Mouse (Mus musculus) WW6 (cell line): ENCODE data around the gene Mlxipl.

Experiments used
- DNase-seq: peaks from one replicate; pipeline ENCODE4 v3.0.0-alpha.2; 2013; ENCODE audit warnings: low read depth, low spot score

Mlxipl gene

DNA sequence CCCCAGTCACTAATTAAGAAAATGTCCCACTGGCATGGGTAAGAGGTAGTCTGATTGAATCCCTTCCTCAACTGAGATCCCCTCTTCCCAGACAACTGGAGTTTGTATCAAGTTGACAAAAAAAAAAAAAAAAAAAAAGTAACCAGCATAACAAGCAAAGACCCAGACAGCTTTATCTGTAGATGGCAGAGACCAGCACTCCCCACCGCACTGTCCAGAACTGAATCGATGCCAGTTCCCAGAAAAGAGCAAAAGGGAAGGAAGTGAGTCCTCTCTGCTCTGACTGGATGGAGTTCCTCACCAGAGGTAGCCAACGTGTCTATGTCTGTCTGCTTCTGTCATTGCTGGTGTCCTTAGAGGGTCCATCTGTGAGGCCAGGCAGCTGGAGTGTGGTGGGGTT, 55.8 kb downstream of the Mlxipl start:
- DNase-seq, result no peak

DNA sequence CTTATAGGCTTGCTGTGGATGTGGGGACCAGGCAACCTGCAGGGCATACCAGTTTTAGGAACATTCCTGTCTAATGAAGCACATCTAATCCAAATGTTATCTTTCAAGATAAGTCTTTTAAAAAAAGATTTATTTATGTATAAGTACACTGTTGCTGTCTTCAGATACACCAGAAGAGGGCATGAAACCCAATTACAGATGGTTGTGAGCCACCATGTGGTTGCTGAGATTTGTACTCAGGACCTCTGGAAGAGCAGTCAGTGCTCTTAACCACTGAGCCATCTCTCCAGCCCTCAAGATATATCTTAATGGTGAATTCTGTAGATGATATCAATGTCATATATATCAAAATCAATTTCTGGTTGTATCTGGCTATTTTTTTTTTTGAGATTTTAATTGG, 56.3 kb downstream of the Mlxipl start:
- no peak for DNase-seq

DNA sequence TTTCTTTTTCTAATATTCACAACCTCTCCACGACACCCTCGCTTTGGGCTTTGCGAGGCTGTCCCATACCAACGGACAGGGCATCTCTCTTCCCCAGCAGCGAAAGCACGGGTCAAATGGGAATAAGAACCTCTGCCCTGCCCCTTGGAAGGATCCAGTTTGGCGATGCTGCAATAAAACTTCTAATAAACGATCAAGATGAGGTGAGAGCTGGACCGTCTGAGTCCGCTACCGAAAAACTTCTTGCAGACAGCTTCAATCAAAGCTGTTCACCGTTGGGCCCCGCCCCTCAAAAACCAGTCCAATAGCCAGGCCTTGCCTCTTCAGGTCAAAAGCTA, 59.0 kb downstream of the Mlxipl start:
- DNase-seq, result no peak

DNA sequence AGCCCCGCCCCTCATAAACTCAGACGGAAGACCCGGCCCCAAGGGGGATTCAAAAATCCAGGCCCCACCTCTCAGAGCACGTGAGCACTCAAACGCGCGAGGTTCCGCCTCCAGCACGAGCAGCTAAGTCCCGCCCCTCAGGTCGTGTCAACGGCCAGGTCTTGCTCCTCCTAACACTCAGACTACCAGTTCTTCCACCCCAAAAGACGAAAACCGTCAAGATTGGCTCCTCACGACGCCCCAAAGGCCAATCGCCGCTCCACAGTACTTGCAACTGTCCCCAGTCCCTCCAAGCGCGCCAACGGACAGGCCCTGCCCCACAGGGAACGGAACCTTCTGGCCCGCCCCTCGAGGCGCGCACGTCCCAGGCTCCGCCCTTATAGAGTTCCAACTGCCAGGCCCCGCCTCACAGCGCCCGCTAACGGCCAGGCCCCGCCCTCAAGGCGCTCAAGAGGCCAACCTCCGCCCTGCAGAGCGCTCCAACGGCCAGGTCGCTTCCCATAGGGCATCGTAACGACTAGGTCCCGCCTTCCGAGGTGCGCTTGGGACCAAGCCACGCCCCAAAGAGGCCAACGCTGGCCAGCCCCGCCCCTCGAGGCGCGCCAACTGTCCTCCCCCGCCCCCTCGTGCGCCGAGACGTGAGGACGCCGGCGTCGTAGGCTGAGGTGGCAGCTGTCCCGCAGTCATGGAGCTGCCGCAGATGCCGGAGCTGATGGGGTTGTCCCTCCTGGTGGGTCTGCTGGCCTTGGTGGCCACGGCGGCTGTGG, 59.5 kb downstream of the Mlxipl start, which contains the start of gene Tbl2:
TSS of gene Tbl2 (plus strand) at position 605 of the 767 bp plus-strand sequence.
- peak; percentile 97 for DNase-seq

- DNase-seq, result no peak
These were observed 60.1 kb downstream of the Mlxipl start for GRCm38 (mm10) chr5:135149820-135150178.

GRCm38 (mm10) chr5:135156496-135156895, 66.8 kb downstream of the Mlxipl start:
- no peak for DNase-seq

DNA sequence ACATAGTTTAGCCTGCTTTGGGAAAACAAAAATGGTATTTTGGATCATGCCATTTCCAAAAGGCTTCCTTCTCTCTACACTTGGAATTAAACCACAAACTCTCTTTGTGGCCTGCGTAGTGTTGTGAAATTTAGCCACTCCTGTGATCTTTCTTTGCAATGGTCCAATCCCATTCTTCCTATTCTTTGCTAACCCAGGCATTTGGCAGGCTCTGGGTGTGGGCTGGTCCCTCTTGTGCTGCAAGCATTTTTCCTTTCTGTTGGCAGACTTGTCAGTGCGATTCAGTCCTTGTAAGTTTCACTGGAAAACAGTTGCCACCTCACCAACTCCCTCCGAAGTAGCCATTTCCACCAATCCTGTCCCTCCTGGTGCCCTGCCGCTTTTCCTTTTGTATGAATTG, 71.5 kb downstream of the Mlxipl start:
- DNase-seq, result no peak

GRCm38 (mm10) chr5:135161650-135162049, 72.0 kb downstream of the Mlxipl start:
- DNase-seq, result no peak

DNA sequence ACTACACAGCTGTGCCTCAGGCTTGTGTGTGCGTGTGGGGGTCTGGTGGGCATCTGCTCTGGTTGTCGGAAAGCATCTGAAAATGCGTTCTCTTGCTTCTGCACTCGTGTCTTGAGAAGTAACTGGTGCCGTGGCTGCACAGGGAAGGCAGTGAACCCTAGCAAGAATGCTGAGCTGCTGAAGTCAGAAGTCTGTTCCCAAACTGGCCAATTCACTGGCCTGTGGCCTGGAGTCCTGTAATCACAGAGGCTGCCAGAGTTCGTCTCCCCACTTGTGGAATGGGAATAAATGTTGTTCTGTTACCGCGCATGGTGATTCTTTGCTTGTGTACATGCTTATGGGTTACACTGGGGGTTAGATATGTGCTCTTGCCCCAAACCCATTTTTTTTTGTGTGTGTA, 72.7 kb downstream of the Mlxipl start:
- DNase-seq, result no peak

DNA sequence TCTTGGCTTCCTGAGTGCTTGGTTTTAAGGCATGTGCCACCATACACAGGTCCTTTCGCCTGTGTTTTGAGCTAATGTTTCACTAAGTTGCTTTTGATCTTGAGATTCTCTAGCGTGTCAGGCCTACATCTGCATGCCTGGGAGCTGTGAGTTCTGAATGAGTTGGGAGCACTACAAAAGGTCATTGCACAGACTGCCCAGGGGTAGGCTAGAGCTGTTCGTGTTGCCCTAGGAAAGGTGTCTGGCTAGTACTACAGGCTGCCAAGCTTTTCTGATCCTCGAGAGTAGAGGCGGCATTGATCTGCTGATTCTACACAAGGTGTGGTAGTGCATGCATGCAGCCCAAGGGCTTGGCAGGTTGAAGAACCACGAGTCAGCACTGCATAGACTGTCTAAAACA, 73.1 kb downstream of the Mlxipl start:
- DNase-seq, result no peak

- DNase-seq, result no peak
These were observed 77.2 kb downstream of the Mlxipl start for GRCm38 (mm10) chr5:135166909-135167308.

- DNase-seq, result no peak
These were observed 77.8 kb downstream of the Mlxipl start for GRCm38 (mm10) chr5:135167469-135167868.

- peak; percentile 91 for DNase-seq
These were observed 78.7 kb downstream of the Mlxipl start, which contains the start of gene Bcl7b for GRCm38 (mm10) chr5:135168063-135169062. Gene Bcl7b (plus strand): TSS chr5:135168283.

DNA sequence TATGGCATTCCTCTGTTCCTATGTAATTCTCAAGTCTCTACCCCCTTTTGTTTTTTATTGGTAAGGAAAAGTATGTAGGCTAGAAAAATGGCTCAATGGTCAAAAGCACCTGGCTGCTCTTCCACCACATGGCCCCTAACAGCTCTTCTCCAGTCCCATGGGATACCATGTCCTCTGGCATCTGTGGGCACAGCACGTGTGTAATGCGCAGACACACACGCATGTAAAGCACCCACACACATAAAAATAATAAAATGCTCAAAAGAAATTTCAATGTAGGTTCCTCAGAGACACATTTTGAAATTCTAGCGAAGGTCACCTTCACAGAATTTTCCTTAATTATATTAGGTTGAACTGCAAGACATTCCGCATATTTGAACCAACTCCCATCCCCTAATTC, 79.8 kb downstream of the Mlxipl start:
- DNase-seq, result no peak

- DNase-seq, result no peak
These were observed 82.1 kb downstream of the Mlxipl start for GRCm38 (mm10) chr5:135171688-135172220.

DNA sequence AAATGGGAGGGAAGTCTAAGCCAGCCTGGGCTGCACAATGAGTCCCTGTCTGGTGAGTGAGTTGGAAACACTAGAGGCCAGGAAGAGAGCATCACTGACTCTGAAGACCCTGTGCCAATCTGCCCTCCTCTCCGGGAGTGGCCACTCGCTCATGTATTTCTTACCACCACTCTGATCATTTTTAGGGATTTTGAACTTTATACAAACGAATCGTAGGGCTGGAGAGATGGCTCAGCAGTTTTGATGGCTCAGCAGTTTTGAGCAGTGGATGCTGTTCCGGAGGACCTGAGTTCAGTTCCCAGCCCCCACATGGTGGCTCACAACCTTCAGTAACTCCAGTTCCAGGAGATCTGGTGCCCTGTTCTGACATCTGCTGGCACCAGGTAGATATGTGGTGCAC, 83.3 kb downstream of the Mlxipl start:
- no peak for DNase-seq

DNA sequence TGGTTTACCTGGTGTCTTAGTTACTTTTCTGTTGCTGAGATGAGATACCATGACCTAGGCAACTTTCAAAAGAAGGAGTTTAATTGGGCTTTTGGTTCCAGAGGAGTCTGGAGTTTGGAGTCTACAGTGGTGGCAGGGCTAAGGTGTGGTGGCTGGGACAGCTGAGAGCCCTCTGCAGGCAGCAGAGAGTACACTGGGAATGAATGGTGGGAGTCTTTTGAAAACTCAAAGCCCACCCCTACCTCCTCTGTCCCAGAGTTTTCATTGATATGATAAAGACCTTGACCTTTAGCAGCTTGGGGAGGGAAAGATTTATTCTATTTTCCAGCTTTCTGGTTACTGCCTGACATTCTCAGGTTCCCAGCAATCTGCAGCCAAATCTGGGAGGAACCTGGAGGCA, 85.4 kb downstream of the Mlxipl start:
- no peak for DNase-seq

DNA sequence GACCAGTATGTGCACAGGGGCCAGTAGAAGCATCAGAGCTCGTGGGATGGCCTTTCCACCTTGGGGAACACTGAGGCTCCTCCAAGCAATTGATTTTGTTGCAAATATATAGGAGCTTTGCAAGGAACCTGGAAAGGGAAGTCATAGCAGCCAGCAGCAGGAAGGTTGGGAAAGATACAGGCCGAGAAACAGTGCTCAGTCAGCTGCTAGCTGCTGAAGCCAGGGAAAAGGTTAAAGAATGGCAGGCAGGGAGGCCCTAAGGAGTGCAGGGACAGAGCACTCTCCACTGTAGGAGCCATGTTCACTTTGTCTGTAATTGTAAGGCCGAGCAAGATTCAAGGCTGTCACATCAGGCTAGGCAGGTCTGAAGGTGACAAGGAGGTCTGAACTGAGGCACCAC, 88.8 kb downstream of the Mlxipl start:
- no peak for DNase-seq

GRCm38 (mm10) chr5:135178996-135179395, 89.3 kb downstream of the Mlxipl start:
- DNase-seq, result no peak

- no peak for DNase-seq
These were observed 89.9 kb downstream of the Mlxipl start for GRCm38 (mm10) chr5:135179616-135180015.

GRCm38 (mm10) chr5:135180796-135181195, 91.1 kb downstream of the Mlxipl start:
- DNase-seq, result no peak

DNA sequence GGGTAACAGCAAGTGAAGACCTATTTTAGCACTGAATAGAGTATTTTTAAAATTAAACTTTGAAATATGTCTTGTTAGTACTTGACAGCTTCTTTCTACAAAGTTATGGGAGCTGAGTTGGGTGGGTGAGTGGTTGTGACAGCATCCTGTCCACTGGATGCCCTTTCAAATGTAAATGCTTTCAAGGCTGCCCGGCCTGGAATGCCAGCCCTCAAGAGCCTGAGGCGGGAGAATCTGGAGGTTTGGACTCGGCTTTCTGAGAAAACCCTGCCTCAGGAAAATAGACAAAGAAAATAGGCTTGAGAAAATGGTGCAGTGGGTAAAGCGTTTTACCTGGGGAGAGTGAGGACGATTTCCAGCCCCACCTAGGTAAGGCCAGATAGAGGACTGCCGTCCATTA, 92.1 kb downstream of the Mlxipl start:
- DNase-seq, result no peak
